Comparison of ENCODE assay signal across 8 mouse cellular contexts in the genomic region with DNA sequence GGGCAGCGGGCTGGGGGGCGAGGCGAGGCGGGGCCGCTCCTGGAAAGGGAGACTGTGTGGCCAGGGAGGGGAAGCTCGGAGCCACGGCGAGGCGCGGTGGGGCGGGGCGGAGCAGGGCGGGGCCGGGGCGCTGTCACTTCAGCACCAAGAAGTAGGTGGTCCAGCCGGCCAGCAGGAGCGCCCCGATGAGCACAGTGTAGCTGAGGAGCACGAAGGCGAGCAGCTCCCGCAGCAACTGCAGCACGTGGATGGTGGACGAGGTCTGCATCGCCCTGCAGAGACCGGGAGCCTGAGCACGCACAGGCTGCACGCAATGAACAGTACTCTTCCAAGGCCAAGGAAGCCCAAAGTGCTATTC. TPM values are rescaled to one million over a fixed set of nuclear protein-coding genes. Genes with fewer than 3 reads are reported as not detected.
DNase-seq lines count a peak whose midpoint lies in the region; ATAC-seq and TF ChIP-seq lines count a peak whose summit lies in the region.

No protein-coding gene starts in this region.

- peak; percentile 60 for ATAC-seq in activated CD4-positive, CD25-positive, alpha-beta regulatory T cell, adult 4 months
- ATAC-seq in hematopoietic stem cell, adult 5-6 weeks (replicated peaks in 1 of 2; ENCODE audit: insufficient read depth in 1 of 2, low FRiP score in 2 of 2, low TSS enrichment in 1 of 2, low read depth in 1 of 2, poor library complexity in 2 of 2, severe bottlenecking in 2 of 2) = peak; percentile 57 to 78
- peak; percentile 76 for ATAC-seq in megakaryocyte progenitor cell, adult 5-6 weeks (replicated peaks; ENCODE audit: poor library complexity)

- no peak for DNase-seq in kidney, adult 2 months
- no peak for DNase-seq in kidney, adult 11 months
- no peak for DNase-seq in ovary, postnatal 10 days (ENCODE audit: low spot score)
- DNase-seq in cerebellum, adult 18-20 months = no peak
- DNase-seq in adrenal gland, postnatal 10 days = no peak

- H3K4me3 ChIP-seq in kidney, adult 2 months (ENCODE audit: insufficient read depth, low read depth, low read length) = peak overlapping the region; percentile 86

- H3K4me1 ChIP-seq in kidney, adult 2 months (ENCODE audit: control insufficient read depth, insufficient read depth, low read length) = no peaks in the 10 kb centered on the region

- H3K36me3 ChIP-seq in kidney, adult 2 months (ENCODE audit: control insufficient read depth, insufficient read depth, low read length) = no peaks in the 10 kb centered on the region

- TF ChIP-seq POLR2A in kidney, adult 2 months (IDR thresholded peaks at IDR 0.05; ENCODE audit: low read depth, low read length) = no peak

- no peak overlapping the region for H3K27ac ChIP-seq in kidney, adult 2 months (ENCODE audit: insufficient read depth, low read depth, low read length)

- no peaks in the 10 kb centered on the region for H3K27me3 ChIP-seq in kidney, adult 2 months (replicated peaks; ENCODE audit: control insufficient read depth, insufficient read depth, low read length)

- no peak for TF ChIP-seq CTCF in kidney, adult 2 months (conservative IDR thresholded peaks at IDR 0.05; ENCODE audit: insufficient read depth, insufficient read length, low read depth, low read length)

- 2% methylated on average over 26 of the region's 27 CpGs for WGBS in kidney, adult 2 months

RNA-seq across cellular contexts. Expression of gene Diablo, which starts 0.4 kb away (rescaled TPM):
- polyA plus RNA-seq in kidney, adult 2 months (2012; rRNA removed) = 64.2 and 68.8 TPM in 2 replicates
- 10 to 100 TPM; 70.9 to 85.2 TPM for polyA plus RNA-seq in activated CD4-positive, CD25-positive, alpha-beta regulatory T cell, adult 4 months (2017; shearing (Covaris generic))
- 58.4 and 69.0 TPM in 2 replicates for total RNA-seq in hematopoietic stem cell, adult 5-6 weeks (2017)
- 32.8 and 50.5 TPM in 2 replicates for total RNA-seq in megakaryocyte progenitor cell, adult 5-6 weeks (2015)
- 49.0 and 53.3 TPM in 2 replicates for total RNA-seq in megakaryocyte progenitor cell, adult 5-6 weeks (2017)
- total RNA-seq in adrenal gland, postnatal 10 days (2021) = 10 to 100 TPM; 66.7 to 85.1 TPM

RNA-seq across cellular contexts. Expression of gene Gm49027, which starts 0.9 kb away (rescaled TPM):
- 2.0 and 2.9 TPM in 2 replicates for polyA plus RNA-seq in kidney, adult 2 months (2012; rRNA removed)
- polyA plus RNA-seq in activated CD4-positive, CD25-positive, alpha-beta regulatory T cell, adult 4 months (2017; shearing (Covaris generic)) = not detected
- not detected in 2 replicates for total RNA-seq in hematopoietic stem cell, adult 5-6 weeks (2017)
- 0.17 TPM in 1 of 2 replicates, not detected in the other for total RNA-seq in megakaryocyte progenitor cell, adult 5-6 weeks (2015)
- total RNA-seq in megakaryocyte progenitor cell, adult 5-6 weeks (2017) = 0.17 TPM in 1 of 2 replicates, not detected in the other
- total RNA-seq in adrenal gland, postnatal 10 days (2021) = 10 to 100 TPM in 1 of 2 experiments, 1 to 10 TPM in 1; 8.9 to 19.0 TPM

RNA-seq across cellular contexts. Expression of gene B3gnt4, which starts 14.1 kb away (rescaled TPM):
- 0.05 TPM in 1 of 2 replicates, not detected in the other for polyA plus RNA-seq in kidney, adult 2 months (2012; rRNA removed)
- polyA plus RNA-seq in activated CD4-positive, CD25-positive, alpha-beta regulatory T cell, adult 4 months (2017; shearing (Covaris generic)) = under 1 TPM in 1 of 2 experiments, not detected in 1; 0.33 TPM
- total RNA-seq in hematopoietic stem cell, adult 5-6 weeks (2017) = 0.25 TPM in 1 of 2 replicates, not detected in the other
- total RNA-seq in megakaryocyte progenitor cell, adult 5-6 weeks (2015) = 0.15 TPM in 1 of 2 replicates, not detected in the other
- total RNA-seq in megakaryocyte progenitor cell, adult 5-6 weeks (2017) = not detected in 2 replicates
- under 1 TPM; 0.27 to 0.30 TPM for total RNA-seq in adrenal gland, postnatal 10 days (2021)

RNA-seq across cellular contexts. Expression of gene Il31, which starts 35.1 kb away (rescaled TPM):
- not detected in 2 replicates for polyA plus RNA-seq in kidney, adult 2 months (2012; rRNA removed)
- not detected for polyA plus RNA-seq in activated CD4-positive, CD25-positive, alpha-beta regulatory T cell, adult 4 months (2017; shearing (Covaris generic))
- total RNA-seq in hematopoietic stem cell, adult 5-6 weeks (2017) = not detected in 2 replicates
- total RNA-seq in megakaryocyte progenitor cell, adult 5-6 weeks (2015) = not detected in 2 replicates
- total RNA-seq in megakaryocyte progenitor cell, adult 5-6 weeks (2017) = not detected in 2 replicates
- not detected for total RNA-seq in adrenal gland, postnatal 10 days (2021)

RNA-seq across cellular contexts. Expression of gene Lrrc43, which starts 35.3 kb away (rescaled TPM):
- polyA plus RNA-seq in kidney, adult 2 months (2012; rRNA removed) = not detected in 2 replicates
- polyA plus RNA-seq in activated CD4-positive, CD25-positive, alpha-beta regulatory T cell, adult 4 months (2017; shearing (Covaris generic)) = not detected
- not detected in 2 replicates for total RNA-seq in hematopoietic stem cell, adult 5-6 weeks (2017)
- not detected in 2 replicates for total RNA-seq in megakaryocyte progenitor cell, adult 5-6 weeks (2015)
- not detected in 2 replicates for total RNA-seq in megakaryocyte progenitor cell, adult 5-6 weeks (2017)
- not detected for total RNA-seq in adrenal gland, postnatal 10 days (2021)
